Mouse (Mus musculus) midbrain, postnatal 0 days (tissue): ENCODE results near the gene Arg1. TPM values are rescaled to one million over a fixed set of nuclear protein-coding genes. Genes with fewer than 3 reads are reported as not detected.
A peak's percentile ranks its signal among the peaks of the same experiment; 100 is the strongest.

Source experiments
- ATAC-seq: fragments of 200-750 bp; cut with Nextera tagmentation; 2 replicates; pipeline ENCODE4 v1.8.0; 2017; ENCODE audit warnings: moderate number of reproducible peaks, mild to moderate bottlenecking, moderate TSS enrichment, moderate library complexity; ENCODE audit not compliant: low FRiP score
- DNase-seq: peaks from one replicate; pipeline ENCODE4 v3.0.0-alpha.2; 2015; ENCODE audit warnings: low spot score
- H3K27ac ChIP-seq: fragments of 300-500 bp; sonication (generic); 2 replicates; pipeline ENCODE4 v1.5.1; 2014; ENCODE audit warnings: low read depth, mild to moderate bottlenecking, low read length, mixed read lengths
- H3K27me3 ChIP-seq: fragments of 300-500 bp; sonication (generic); 2 replicates; pipeline ENCODE4 v1.6.1; 2014; ENCODE audit warnings: low read length, control low read depth, mixed read lengths; ENCODE audit not compliant: insufficient read depth
- H3K36me3 ChIP-seq: fragments of 300-500 bp; sonication (generic); 2 replicates; pipeline ENCODE4 v1.6.1; 2014; ENCODE audit warnings: low read length, control low read depth, mixed read lengths; ENCODE audit not compliant: insufficient read depth
- H3K4me1 ChIP-seq: fragments of 300-500 bp; sonication (generic); 2 replicates; pipeline ENCODE4 v1.6.1; 2014; ENCODE audit warnings: mild to moderate bottlenecking, control low read depth, antibody characterized with exemption, low read length, mixed read lengths; ENCODE audit not compliant: insufficient read depth
- H3K4me2 ChIP-seq: fragments of 300-500 bp; sonication (generic); 2 replicates; pipeline ENCODE4 v1.6.1; 2014; ENCODE audit warnings: low read depth, mild to moderate bottlenecking, low read length, mixed read lengths; ENCODE audit not compliant: poor library complexity, severe bottlenecking
- H3K4me3 ChIP-seq: fragments of 300-500 bp; sonication (generic); 2 replicates; pipeline ENCODE4 v1.5.1; 2014; ENCODE audit warnings: low read depth, mild to moderate bottlenecking, low read length, moderate library complexity
- H3K9ac ChIP-seq: fragments of 300-500 bp; sonication (generic); replicated peaks from 2 replicates; pipeline ENCODE4 v1.6.1; 2014; ENCODE audit warnings: mild to moderate bottlenecking, low read length, moderate library complexity, mixed read lengths; ENCODE audit not compliant: poor library complexity, severe bottlenecking
- H3K9me3 ChIP-seq: fragments of 300-500 bp; sonication (generic); 2 replicates; pipeline ENCODE4 v1.6.1; 2016; ENCODE audit warnings: low read length, control low read depth
- CTCF ChIP-seq: IDR thresholded peaks from 2 replicates; pipeline ENCODE4 v1.5.1; 2016; ENCODE audit warnings: antibody characterized with exemption, mild to moderate bottlenecking
- WGBS: fragments of 180-500 bp; shearing (Covaris S2); extraction: QIAGEN DNeasy Blood & Tissue Kit; methylation state at CpG from one replicate; pipeline ENCODE4 v1.1.7; 2014; 5-methylcytosine and 5-hydroxymethylcytosine counted together
- polyA plus RNA-seq: library from polyadenylated mRNA; unstranded; fragments of >200 nt; fragmentation: Nextera tagmentation; extraction: Ambion mirVana; gene quantifications from 2 replicates; pipeline ENCODE4 v1.2.1, GENCODE M21; 2015
- total RNA-seq: library from RNA; depleted of rRNA; stranded (reverse); fragments of >200 nt; gene quantifications from 2 replicates; pipeline ENCODE4 v1.2.3, GENCODE M21; 2014; rRNA removed

Gene Arg1
- total RNA-seq (0.28 and 0.71 TPM in 2 replicates), polyA plus RNA-seq (0.68 and 0.99 TPM in 2 replicates)

DNA sequence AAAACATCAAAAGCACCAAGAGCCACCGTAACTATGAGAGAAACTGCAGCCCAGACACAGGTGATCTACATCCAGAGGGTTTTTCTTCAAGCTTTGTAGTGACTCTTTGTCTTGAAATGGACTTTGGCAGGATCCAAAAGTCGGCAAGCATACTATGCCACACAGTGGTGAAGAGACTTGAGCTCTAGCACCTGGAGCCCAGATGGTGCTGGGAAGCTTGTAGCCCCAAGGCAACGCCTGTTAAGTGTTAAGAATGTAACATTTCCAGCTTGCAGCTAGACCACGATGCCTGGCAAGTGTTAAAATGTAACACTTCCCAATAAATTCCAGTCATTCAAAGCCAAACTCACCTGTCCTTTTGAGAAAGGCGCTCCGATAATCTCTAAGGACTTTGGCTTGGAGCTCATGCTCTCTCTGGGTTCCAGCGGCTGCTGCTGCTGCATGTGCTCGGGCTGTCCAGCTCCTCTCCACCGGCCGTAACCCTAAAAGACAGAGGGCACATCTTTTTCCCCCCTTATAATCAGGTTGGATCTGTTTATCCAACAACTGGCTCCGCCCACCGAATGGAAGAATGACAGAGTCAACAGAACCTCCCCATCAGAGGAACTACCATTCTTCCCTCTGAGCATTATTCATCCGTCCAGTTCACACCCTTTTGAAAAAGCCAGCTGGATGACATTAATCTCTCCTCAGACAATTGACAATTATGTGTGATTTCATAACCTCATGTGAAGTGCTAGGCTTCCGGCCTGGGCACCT lies at the start of gene Arg1:
Gene Arg1, minus strand, starts transcription at position 523 of the 759 bp plus-strand sequence.
- no peaks in the 10 kb centered on the region for H3K4me1 ChIP-seq
- ATAC-seq (0 out of 2 replicates have a peak, but pooled peaks have one; percentile 25), DNase-seq (no peak)
- H3K36me3 ChIP-seq: no peaks in the 10 kb centered on the region
- no peaks in the 10 kb centered on the region for H3K9me3 ChIP-seq
- TF ChIP-seq CTCF: no peak
- no peak within 1 kb of the TSS for H3K27ac ChIP-seq
- no peak within 1 kb of the TSS for H3K9ac ChIP-seq
- H3K27me3 ChIP-seq: no peaks in the 10 kb centered on the region
- H3K4me2 ChIP-seq: no peak within 1 kb of the TSS
- no peak within 1 kb of the TSS for H3K4me3 ChIP-seq
- WGBS: 73% methylated on average over 14 of the region's 14 CpGs

DNA sequence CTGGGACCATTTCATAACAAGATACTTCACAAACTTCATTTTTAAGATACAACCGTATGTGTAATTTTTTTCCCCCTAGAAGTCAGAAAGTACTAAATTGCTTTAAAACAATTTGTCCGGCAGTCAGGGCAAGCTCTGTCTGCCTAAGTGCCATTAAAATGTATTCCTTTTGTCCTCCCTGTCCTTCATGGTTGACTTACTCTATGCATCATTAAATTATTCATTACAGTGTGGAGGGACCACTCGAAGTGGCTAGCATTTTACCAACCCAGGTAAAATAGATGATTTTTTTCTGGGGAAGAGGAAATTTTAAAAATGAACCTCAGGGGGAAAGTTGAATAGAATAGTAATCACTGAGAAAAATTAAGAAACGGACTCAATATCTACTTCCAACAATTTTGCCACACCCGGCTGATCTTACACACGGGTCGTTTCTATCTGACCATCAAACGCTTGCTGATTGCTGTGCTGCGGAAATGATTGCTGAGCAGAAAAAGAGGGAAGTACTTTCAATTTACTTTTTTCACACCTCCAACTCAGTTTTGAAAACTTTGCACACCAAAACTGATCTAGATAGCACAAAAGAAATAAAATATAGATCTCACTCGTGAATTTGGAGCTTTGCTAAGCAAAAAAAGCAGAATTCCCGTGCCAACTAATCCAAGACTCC lies 46.7 kb upstream of the Arg1 start:
- H3K9me3 ChIP-seq: no peaks in the 10 kb centered on the region
- H3K4me2 ChIP-seq: no peak overlapping the region
- no peaks in the 10 kb centered on the region for H3K4me1 ChIP-seq
- ATAC-seq (no peak), DNase-seq (no peak)
- no peak overlapping the region for H3K4me3 ChIP-seq
- no peaks in the 10 kb centered on the region for H3K36me3 ChIP-seq
- WGBS: 80% methylated on average over 11 of the region's 11 CpGs
- no peaks in the 10 kb centered on the region for H3K27me3 ChIP-seq
- no peak for TF ChIP-seq CTCF
- H3K9ac ChIP-seq: no peak overlapping the region
- no peak overlapping the region for H3K27ac ChIP-seq

DNA sequence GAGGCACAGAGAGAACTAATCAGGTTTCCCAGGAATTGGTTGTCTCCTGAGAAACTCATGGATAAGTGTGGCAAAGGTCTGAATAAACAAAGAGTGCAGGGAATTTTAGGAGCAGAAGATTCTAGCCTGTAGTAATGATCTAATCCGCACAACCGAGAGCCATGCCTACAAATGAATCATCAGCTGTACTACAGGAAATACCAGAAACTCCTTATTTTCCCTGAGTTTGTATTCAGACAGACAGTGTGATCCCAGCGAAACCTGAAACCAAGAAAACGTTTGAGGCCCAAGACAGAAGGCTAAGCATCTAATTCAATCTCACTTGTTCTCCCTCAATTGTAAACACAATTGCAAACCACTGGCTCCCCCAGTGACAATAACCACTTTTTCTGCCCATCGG lies 46.1 kb upstream of the Arg1 start:
- H3K27me3 ChIP-seq: no peaks in the 10 kb centered on the region
- ATAC-seq (no peak), DNase-seq (no peak)
- no peak for TF ChIP-seq CTCF
- no peaks in the 10 kb centered on the region for H3K4me1 ChIP-seq
- H3K36me3 ChIP-seq: no peaks in the 10 kb centered on the region
- H3K27ac ChIP-seq: no peak overlapping the region
- no peaks in the 10 kb centered on the region for H3K9me3 ChIP-seq
- H3K4me3 ChIP-seq: no peak overlapping the region
- 55% methylated on average over 5 of the region's 5 CpGs for WGBS
- H3K4me2 ChIP-seq: no peak overlapping the region
- no peak overlapping the region for H3K9ac ChIP-seq

DNA sequence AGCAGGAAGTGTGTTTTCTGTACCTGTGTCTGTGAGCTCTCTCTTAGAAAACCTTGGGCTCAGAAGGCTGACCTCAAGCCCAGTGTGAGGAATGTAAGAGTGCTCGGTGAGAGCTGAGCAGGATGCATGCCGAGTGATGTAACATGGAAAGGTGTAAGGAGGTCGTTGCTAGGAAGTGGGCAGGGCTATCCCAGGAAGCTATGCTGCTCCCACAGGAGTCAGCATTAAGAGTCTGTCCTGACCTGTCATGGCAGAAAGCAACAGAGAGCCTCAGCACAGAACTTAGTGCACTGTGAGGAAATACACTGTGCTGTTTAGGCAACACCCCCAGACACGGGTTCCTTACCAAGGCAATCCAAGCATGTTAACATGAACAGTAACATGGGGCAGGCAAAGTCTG lies 45.6 kb upstream of the Arg1 start:
- no peak for TF ChIP-seq CTCF
- no peak for DNase-seq

DNA sequence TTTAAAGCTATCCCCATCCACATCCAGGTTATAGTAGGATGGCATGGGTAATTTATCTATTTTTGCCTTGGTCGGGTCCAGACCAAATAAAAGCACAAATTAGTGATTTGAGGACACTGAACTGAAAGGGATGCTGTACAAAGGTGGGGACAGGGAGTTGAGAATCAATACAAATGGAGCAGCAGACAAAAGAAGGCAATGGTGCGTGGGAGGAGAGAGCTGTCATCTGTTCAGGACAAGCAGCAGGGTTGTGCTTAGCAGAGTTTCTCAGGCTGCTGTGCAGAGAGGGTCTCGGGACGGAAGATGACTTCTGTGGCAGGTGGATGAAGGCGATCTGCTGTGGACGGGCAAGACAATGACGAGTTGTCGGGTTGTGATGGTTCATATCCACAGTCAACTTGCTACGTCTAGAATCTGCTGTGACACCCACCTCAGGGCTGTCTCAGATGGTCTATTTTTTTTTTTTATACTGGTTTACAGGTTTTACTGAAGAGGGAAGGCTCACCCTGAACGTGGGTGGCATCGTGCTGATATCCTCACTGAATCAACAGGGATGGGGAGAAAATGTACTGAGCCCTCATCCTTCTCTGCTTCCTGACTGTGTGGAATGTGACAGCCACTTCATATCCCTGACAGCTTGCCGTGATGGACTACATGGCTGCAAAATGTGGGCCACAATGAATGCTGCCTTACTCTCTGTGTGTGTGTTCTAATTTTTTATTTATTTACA lies 38.7 kb upstream of the Arg1 start:
- no peak for ATAC-seq
- no peak for TF ChIP-seq CTCF
- no peaks in the 10 kb centered on the region for H3K36me3 ChIP-seq
- H3K4me3 ChIP-seq: no peak overlapping the region
- no peaks in the 10 kb centered on the region for H3K9me3 ChIP-seq
- H3K27ac ChIP-seq: no peak overlapping the region
- H3K4me2 ChIP-seq: no peak overlapping the region
- H3K9ac ChIP-seq: no peak overlapping the region
- 69% methylated on average over 12 of the region's 12 CpGs for WGBS
- DNase-seq: no peak
- no peaks in the 10 kb centered on the region for H3K4me1 ChIP-seq
- H3K27me3 ChIP-seq: no peaks in the 10 kb centered on the region

More for the DNA sequence above, 45.6 kb upstream of the Arg1 start:
- Histone ChIP-seq H3K27ac (no peak overlapping the region), H3K36me3 (no peaks in the 10 kb centered on the region), H3K9me3 (no peaks in the 10 kb centered on the region), H3K4me2 (no peak overlapping the region), H3K4me1 (no peaks in the 10 kb centered on the region), H3K9ac (no peak overlapping the region), H3K27me3 (no peaks in the 10 kb centered on the region), H3K4me3 (no peak overlapping the region)
- 85% methylated on average over 4 of the region's 4 CpGs for WGBS
- no peak for ATAC-seq
